Mouse (Mus musculus): ENCODE results near the gene Zfp965. TPM values are rescaled to one million over a fixed set of nuclear protein-coding genes. Genes with fewer than 3 reads are reported as not detected.
"Not testable (repeated sequence)": the region's sequence is repeated elsewhere in the genome, so short reads cannot be mapped to it uniquely, and the experiment has no call there.

Zfp965 gene
- polyA plus RNA-seq (2015; fragmentation: Nextera tagmentation; extraction: Ambion mirVana) = 7.3 and 8.2 TPM in 2 replicates

- not testable (repeated sequence) for H3K4me3 ChIP-seq (ENCODE audit: low read depth, low read length); ATAC-seq; H3K36me3 ChIP-seq (ENCODE audit: control insufficient read depth, insufficient read depth, low read length); H3K9me3 ChIP-seq (replicated peaks; ENCODE audit: control insufficient read depth, low read length, poor library complexity, severe bottlenecking); H3K27ac ChIP-seq (ENCODE audit: low read length); H3K27me3 ChIP-seq (ENCODE audit: control insufficient read depth, insufficient read depth, low read depth, low read length); H3K4me1 ChIP-seq (ENCODE audit: control insufficient read depth, insufficient read depth, low read length); H3K4me2 ChIP-seq (ENCODE audit: low read length); H3K9ac ChIP-seq (ENCODE audit: low read depth, low read length)
- WGBS = no CpG with 5 or more reads among the region's 6 CpGs
Measured at GRCm38 (mm10) chr2:175469685-175470084, at the start of gene Zfp965. Gene Zfp965 (plus strand): TSS chr2:175469985.

- H3K4me2 ChIP-seq (ENCODE audit: low read length); H3K4me1 ChIP-seq (ENCODE audit: control insufficient read depth, insufficient read depth, low read length); H3K4me3 ChIP-seq (ENCODE audit: low read depth, low read length); H3K36me3 ChIP-seq (ENCODE audit: control insufficient read depth, insufficient read depth, low read length); H3K9me3 ChIP-seq (replicated peaks; ENCODE audit: control insufficient read depth, low read length, poor library complexity, severe bottlenecking); H3K27me3 ChIP-seq (ENCODE audit: control insufficient read depth, insufficient read depth, low read depth, low read length); H3K9ac ChIP-seq (ENCODE audit: low read depth, low read length); ATAC-seq; H3K27ac ChIP-seq (ENCODE audit: low read length): not testable (repeated sequence)
- no CpG with 5 or more reads among the region's 4 CpGs for WGBS
Measured at GRCm38 (mm10) chr2:175435707-175436106, 34.1 kb upstream of the Zfp965 start, which contains the start of gene Gm4724. Gene Gm4724 (minus strand): TSS chr2:175435807.

Other genes starting within 250 kb of the Zfp965 start
- not detected in 2 replicates for gene Gm14440, start 194.9 kb upstream of the Zfp965 start, polyA plus RNA-seq (2015; fragmentation: Nextera tagmentation; extraction: Ambion mirVana)
- gene Gm4631, start 131.8 kb upstream of the Zfp965 start, polyA plus RNA-seq (2015; fragmentation: Nextera tagmentation; extraction: Ambion mirVana) = 21.7 and 22.2 TPM in 2 replicates
- 3.9 and 4.0 TPM in 2 replicates for gene Zfp968, start 97.5 kb upstream of the Zfp965 start, polyA plus RNA-seq (2015; fragmentation: Nextera tagmentation; extraction: Ambion mirVana)
- 14.5 and 15.3 TPM in 2 replicates for gene Gm4724, start 34.2 kb upstream of the Zfp965 start, polyA plus RNA-seq (2015; fragmentation: Nextera tagmentation; extraction: Ambion mirVana)
- gene Gm11007, start 174.0 kb downstream of the Zfp965 start, polyA plus RNA-seq (2015; fragmentation: Nextera tagmentation; extraction: Ambion mirVana) = not detected in 2 replicates
- gene Zfp969, start 233.7 kb downstream of the Zfp965 start, polyA plus RNA-seq (2015; fragmentation: Nextera tagmentation; extraction: Ambion mirVana) = 1.8 and 5.7 TPM in 2 replicates

All from midbrain, embryonic 16.5 days (tissue).